Mouse (Mus musculus) liver, postnatal 0 days (tissue): ENCODE data around the gene Fam118a.

Source experiments
- CTCF ChIP-seq: sonication (generic); IDR thresholded peaks from 2 replicates; pipeline ENCODE4 v1.5.1; 2016; ENCODE audit warnings: antibody characterized with exemption, low read depth
- EP300 ChIP-seq: IDR thresholded peaks from 2 replicates; pipeline ENCODE4 v1.6.1; 2016; ENCODE audit warnings: antibody characterized with exemption, low read depth, mild to moderate bottlenecking

GRCm38 (mm10) chr15:85000984-85001982 is 27.5 kb upstream of the Fam118a start:
- TF ChIP-seq CTCF (peak; percentile 92), EP300 (no peak)
